Mouse (Mus musculus): Measurements from ENCODE around the gene Lrrc29. TPM values are rescaled to one million over a fixed set of nuclear protein-coding genes. Genes with fewer than 3 reads are reported as not detected.

Lrrc29 gene
- total and polyA plus RNA-seq, 2 experiments from 2014 or later, result 4.1 to 5.2 TPM

DNA sequence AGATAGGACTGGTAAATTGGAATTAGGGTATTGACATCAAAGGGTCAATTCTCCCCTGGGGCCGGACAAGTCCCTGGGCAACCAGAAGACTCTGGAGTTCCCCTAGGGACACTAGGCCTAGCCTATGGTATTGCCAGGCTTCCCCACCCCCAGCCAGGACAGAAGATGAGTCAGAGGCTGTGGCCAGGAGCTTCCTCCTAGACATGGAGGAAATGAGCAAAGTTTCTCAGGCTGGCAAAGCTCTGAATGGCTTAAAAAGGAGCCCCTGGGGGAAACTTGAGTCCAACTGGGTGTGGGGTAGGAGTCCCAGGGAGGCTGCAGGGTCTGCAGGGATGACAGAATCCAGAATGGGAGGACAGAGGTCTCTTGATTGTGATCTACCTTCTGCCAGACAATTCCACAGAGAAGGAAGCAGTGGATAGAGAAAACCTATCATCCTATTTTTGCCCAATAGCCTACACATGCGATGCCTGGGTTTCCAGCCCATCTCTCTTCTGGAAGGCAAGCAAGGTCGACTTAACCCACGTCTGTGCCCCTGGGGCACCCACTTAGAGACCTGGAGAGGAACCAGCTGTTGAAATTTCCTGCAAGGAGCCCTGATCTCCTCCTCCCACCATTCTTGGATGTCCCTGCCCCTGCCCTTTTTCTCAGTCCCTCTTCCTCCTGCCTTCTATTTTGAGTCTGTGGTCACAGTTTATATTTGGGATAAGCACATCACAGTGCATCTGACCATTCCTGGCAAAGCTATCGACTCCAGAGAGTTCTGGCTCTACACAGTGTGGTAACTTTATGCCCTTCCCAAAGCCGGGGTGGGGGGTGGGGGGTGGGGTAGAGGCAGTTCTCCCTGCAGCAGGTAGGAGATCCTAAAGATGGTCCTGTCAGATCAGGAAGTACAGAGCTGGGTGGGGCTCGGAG is 19.2 kb upstream of the Lrrc29 start:
- 73% methylated on average over 7 of the region's 7 CpGs for WGBS
- DNase-seq (ENCODE audit: low spot score), result no peak

DNA sequence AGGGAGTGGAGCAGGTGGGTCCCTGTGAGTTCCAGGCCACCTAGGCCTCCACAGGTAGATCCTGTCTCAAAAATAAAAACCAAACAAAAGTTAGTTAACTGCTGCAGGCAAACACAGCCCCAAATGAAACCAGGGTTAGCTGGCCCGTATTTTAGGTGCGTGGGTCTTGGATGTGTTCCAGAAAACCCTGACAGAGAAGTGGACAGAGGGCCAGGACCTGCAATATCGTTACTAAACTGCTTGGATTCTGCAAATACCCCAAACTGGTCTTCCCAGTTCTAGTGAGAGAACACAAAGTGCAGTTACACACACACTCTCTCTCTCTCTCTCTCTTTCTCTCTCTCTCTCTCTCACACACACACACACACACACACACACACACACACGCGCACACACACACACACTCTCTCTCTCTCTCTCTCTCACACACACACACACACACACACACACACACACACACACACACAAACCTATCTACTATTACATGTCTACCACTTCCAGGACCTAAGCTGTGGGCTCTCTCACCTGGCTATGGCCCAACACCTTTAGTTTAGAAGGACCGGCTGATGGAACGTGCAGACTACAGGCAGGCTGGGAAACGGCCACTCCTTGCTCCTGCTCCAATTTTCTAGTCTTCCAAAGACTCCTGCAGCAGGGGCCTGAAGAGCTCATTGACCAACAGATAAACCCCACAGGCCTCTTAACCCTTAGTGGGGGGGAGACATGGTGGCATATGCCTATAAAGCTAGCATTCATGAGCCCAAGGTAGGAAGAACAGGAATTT is 17.9 kb upstream of the Lrrc29 start:
- no peak overlapping the region for H3K4me3 ChIP-seq (ENCODE audit: low read length)
- DNase-seq (ENCODE audit: low spot score) (no peak), ATAC-seq (no peak)
- H3K9ac ChIP-seq (replicated peaks; ENCODE audit: low read length), result no peak overlapping the region
- H3K9me3 ChIP-seq (ENCODE audit: low read length), result no peaks in the 10 kb centered on the region
- WGBS, result 58% methylated on average over 8 of the region's 8 CpGs
- no peak for TF ChIP-seq CTCF (IDR thresholded peaks at IDR 0.05; ENCODE audit: low read depth)
- peaks cover 7% of the 10 kb centered on the region; the same call in 1 of the 2 replicates for H3K4me1 ChIP-seq (ENCODE audit: insufficient read depth, low read length)
- H3K36me3 ChIP-seq (ENCODE audit: insufficient read depth, low read length), result no peaks in the 10 kb centered on the region
- no peak overlapping the region for H3K27ac ChIP-seq
- H3K27me3 ChIP-seq (ENCODE audit: insufficient read depth, low read length), result no peaks in the 10 kb centered on the region
- no peak overlapping the region for H3K4me2 ChIP-seq (ENCODE audit: low read depth, low read length)

More for the DNA sequence above, 19.2 kb upstream of the Lrrc29 start:
- no peaks in the 10 kb centered on the region for H3K27me3 ChIP-seq (ENCODE audit: insufficient read depth, low read length)
- no peak overlapping the region for H3K9ac ChIP-seq (replicated peaks; ENCODE audit: low read length)
- H3K4me1 ChIP-seq (ENCODE audit: insufficient read depth, low read length), result peaks cover 11% of the 10 kb centered on the region
- no peak for ATAC-seq
- no peak for TF ChIP-seq CTCF (IDR thresholded peaks at IDR 0.05; ENCODE audit: low read depth)
- H3K9me3 ChIP-seq (ENCODE audit: low read length), result no peaks in the 10 kb centered on the region
- H3K4me2 ChIP-seq (ENCODE audit: low read depth, low read length), result no peak overlapping the region
- H3K36me3 ChIP-seq (ENCODE audit: insufficient read depth, low read length), result no peaks in the 10 kb centered on the region
- no peak overlapping the region for H3K27ac ChIP-seq
- H3K4me3 ChIP-seq (ENCODE audit: low read length), result no peak overlapping the region

DNA sequence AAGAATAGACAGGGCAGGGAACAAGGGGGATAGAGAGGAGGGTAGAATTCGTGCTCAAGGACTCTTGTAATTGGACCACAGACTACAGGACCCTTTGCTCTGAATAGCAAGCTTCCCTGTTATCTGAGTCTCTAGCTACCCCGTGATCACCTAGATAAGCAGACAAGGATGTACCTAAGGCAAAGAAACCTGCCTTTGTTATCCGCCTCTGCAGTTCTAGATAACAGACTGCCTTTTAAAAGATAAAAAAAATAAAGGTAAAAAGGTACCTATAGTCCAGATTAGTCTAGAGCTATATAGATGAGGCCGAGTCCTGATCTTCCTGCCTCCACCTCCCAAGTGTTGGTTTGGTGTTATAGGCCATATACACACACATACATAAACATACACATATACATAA is 16.7 kb upstream of the Lrrc29 start:
- no peaks in the 10 kb centered on the region for H3K27me3 ChIP-seq (ENCODE audit: insufficient read depth, low read length)
- H3K4me2 ChIP-seq (ENCODE audit: low read depth, low read length), result no peak overlapping the region
- DNase-seq (ENCODE audit: low spot score) (no peak), ATAC-seq (no peak)
- H3K36me3 ChIP-seq (ENCODE audit: insufficient read depth, low read length), result no peaks in the 10 kb centered on the region
- no peak overlapping the region for H3K27ac ChIP-seq
- no peak for TF ChIP-seq CTCF (IDR thresholded peaks at IDR 0.05; ENCODE audit: low read depth)
- no peak overlapping the region for H3K9ac ChIP-seq (replicated peaks; ENCODE audit: low read length)
- peaks cover 7% of the 10 kb centered on the region; the same call in 1 of the 2 replicates for H3K4me1 ChIP-seq (ENCODE audit: insufficient read depth, low read length)
- 78% methylated on average over 4 of the region's 4 CpGs for WGBS
- H3K4me3 ChIP-seq (ENCODE audit: low read length), result no peak overlapping the region
- no peaks in the 10 kb centered on the region for H3K9me3 ChIP-seq (ENCODE audit: low read length)

DNA sequence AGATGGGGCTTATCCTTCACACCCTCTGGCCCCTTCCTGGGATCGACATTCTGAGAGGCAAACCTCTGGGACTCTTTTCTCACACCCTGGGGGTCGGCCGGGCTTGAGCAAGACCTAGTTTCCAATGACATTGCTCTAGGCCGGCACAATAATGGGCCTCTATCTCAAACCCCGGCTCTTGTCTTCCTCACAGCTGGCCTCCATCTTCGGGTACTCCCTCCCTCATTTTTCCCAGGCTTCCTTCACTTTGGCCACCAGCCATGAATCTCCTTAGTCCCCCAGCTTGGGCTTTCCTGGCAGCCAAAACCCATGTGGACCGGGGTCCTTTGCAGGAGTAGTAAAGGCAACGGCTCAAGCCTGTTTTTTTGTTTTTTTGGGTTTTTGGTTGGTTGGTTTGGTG is 15.3 kb upstream of the Lrrc29 start:
- Histone ChIP-seq H3K9ac (replicated peaks; ENCODE audit: low read length) (no peak overlapping the region), H3K4me1 (ENCODE audit: insufficient read depth, low read length) (0 out of 2 replicates have a peak, but pooled peaks cover under 1% of the 10 kb centered on the region), H3K27ac (no peak overlapping the region), H3K9me3 (ENCODE audit: low read length) (no peaks in the 10 kb centered on the region), H3K36me3 (ENCODE audit: insufficient read depth, low read length) (no peaks in the 10 kb centered on the region), H3K4me2 (ENCODE audit: low read depth, low read length) (no peak overlapping the region), H3K27me3 (ENCODE audit: insufficient read depth, low read length) (no peaks in the 10 kb centered on the region), H3K4me3 (ENCODE audit: low read length) (no peak overlapping the region)
- TF ChIP-seq CTCF (IDR thresholded peaks at IDR 0.05; ENCODE audit: low read depth), result no peak
- ATAC-seq (0 out of 2 replicates have a peak, but pooled peaks have one; percentile 3), DNase-seq (ENCODE audit: low spot score) (peak; percentile 62)
- 29% methylated on average over 8 of the region's 8 CpGs for whole genome bisulfite sequencing

DNA sequence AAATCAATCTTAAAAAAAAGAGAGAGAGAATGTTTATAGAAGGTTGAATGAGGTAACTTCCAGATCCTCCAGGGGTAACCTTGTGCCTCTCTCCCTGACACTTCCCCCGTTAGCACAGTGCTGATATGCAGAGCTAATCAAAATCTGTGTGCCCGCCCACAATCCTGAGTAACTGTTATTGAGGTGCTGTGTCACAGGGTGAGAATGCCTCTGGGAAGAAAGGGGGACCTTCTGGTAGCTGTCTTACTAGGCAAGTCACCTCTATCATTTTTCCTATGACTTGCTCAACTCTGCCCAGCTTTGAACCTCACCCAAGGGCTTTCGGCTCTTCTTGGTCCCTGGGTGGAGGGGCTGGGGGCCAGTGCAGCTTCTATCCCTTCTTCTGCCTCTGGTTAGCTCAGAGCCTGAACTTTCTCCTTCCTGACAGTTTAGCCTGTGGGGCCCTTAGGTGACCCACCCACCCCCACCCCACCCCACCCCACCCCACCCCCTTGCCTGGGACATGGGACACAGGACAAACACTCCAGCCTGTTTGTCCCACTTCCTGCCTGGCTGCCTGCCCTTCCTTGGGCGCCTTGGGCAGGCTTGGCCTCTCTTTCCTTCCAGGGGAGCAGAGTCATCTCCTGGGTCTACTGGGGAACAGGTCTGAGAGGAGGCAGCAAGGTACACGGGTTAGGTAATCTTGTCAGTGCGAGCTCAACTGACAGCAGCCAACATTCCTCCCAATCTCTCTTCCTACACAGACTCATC is 14.0 kb upstream of the Lrrc29 start:
- no peak for ATAC-seq
- no peaks in the 10 kb centered on the region for H3K27me3 ChIP-seq (ENCODE audit: insufficient read depth, low read length)
- TF ChIP-seq CTCF (IDR thresholded peaks at IDR 0.05; ENCODE audit: low read depth), result no peak
- H3K9me3 ChIP-seq (ENCODE audit: low read length), result no peaks in the 10 kb centered on the region
- H3K4me1 ChIP-seq (ENCODE audit: insufficient read depth, low read length), result no peaks in the 10 kb centered on the region
- 81% methylated on average over 6 of the region's 6 CpGs for WGBS
- no peaks in the 10 kb centered on the region for H3K36me3 ChIP-seq (ENCODE audit: insufficient read depth, low read length)
- H3K4me2 ChIP-seq (ENCODE audit: low read depth, low read length), result no peak overlapping the region
- H3K9ac ChIP-seq (replicated peaks; ENCODE audit: low read length), result no peak overlapping the region
- DNase-seq (ENCODE audit: low spot score), result no peak
- H3K4me3 ChIP-seq (ENCODE audit: low read length), result no peak overlapping the region
- no peak overlapping the region for H3K27ac ChIP-seq

DNA sequence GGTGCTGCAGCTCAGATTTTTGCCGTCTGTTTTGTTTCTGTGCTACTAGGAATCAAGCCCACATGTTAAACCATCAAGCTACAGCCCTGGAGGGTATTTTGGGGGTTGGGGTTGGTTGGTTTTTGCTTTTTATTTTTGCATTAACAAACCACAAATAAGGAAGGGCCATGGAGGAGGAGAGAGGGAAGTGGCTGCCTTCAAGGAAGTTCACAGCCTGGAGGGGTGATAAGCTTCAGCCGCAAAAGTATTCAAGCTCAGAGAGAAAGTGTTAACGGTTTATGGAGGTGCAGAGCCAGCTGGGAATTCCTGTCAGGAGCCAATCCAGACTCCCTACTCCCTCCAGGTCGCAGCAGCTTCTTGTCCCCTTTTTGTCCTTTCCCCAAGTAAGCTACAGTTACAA is 12.9 kb upstream of the Lrrc29 start:
- no peak overlapping the region for H3K4me3 ChIP-seq (ENCODE audit: low read length)
- WGBS, result 72% methylated on average over 4 of the region's 4 CpGs
- no peaks in the 10 kb centered on the region for H3K4me1 ChIP-seq (ENCODE audit: insufficient read depth, low read length)
- ATAC-seq (no peak), DNase-seq (ENCODE audit: low spot score) (no peak)
- no peak overlapping the region for H3K9ac ChIP-seq (replicated peaks; ENCODE audit: low read length)
- H3K4me2 ChIP-seq (ENCODE audit: low read depth, low read length), result no peak overlapping the region
- no peak for TF ChIP-seq CTCF (IDR thresholded peaks at IDR 0.05; ENCODE audit: low read depth)
- H3K36me3 ChIP-seq (ENCODE audit: insufficient read depth, low read length), result no peaks in the 10 kb centered on the region
- no peaks in the 10 kb centered on the region for H3K27me3 ChIP-seq (ENCODE audit: insufficient read depth, low read length)
- H3K9me3 ChIP-seq (ENCODE audit: low read length), result no peaks in the 10 kb centered on the region
- no peak overlapping the region for H3K27ac ChIP-seq

Measured in hindbrain, postnatal 0 days (tissue).